Mouse (Mus musculus) G1E-ER4 (cell line): ENCODE data around the gene Fdps. TPM values are rescaled to one million over a fixed set of nuclear protein-coding genes. Genes with fewer than 3 reads are reported as not detected.

ENCODE experiments used
- GATA1 ChIP-seq: IDR thresholded peaks from one replicate; pipeline ENCODE4 v1.8.0; 2012; ENCODE audit warnings: low read length, inconsistent platforms
- polyA plus RNA-seq: library from polyadenylated mRNA; stranded (reverse); fragments of >175 nt; gene quantifications from 2 replicates; pipeline ENCODE4 v1.2.3, GENCODE M21; 2012

Gene Fdps
- polyA plus RNA-seq, 1 experiment, result 18.1 TPM

DNA sequence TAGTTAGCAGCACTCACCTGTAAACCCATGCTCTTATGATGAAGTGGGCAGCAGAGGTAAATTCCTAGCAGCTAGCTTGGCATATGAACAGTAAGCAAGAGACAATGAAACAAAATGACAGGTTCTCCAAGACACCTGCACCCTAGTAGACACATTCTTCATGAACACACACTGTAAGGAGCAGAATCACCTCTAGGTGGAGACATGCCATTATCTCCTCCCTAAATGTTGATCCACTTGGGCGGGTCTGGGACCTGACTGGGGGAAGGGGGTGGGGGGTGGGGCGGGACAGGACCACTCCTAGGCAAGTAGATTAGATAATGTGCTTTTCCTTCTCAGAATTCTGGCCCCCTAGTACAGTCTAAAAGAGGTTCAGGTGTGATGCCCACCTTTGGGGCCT lies 13.8 kb upstream of the Fdps start:
- TF ChIP-seq GATA1, result no peak

- TF ChIP-seq GATA1, result no peak
These were observed 11.3 kb upstream of the Fdps start for GRCm38 (mm10) chr3:89113058-89113457.

- TF ChIP-seq GATA1, result no peak
These were observed 6.4 kb upstream of the Fdps start for GRCm38 (mm10) chr3:89108146-89108545.

DNA sequence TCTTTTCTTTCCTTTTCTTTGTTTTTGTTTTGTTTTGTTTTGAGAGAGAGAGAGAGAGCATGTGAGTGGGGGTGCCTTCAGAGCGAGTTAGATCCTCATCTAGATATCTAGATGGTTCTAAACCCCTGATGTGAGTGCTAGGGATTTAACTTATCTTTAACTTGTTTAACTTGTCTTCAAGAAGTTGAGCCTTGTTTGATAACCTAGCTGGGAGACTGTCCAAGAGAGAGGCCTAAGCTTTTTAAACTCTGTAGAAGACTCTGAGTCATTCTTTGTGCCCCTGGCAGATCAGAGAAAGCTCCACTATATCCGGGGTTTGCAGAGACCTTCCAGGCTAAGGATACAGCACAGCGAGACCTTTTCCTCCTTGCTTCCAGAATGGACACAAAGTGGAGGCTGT lies 5.8 kb upstream of the Fdps start:
- TF ChIP-seq GATA1, result no peak

DNA sequence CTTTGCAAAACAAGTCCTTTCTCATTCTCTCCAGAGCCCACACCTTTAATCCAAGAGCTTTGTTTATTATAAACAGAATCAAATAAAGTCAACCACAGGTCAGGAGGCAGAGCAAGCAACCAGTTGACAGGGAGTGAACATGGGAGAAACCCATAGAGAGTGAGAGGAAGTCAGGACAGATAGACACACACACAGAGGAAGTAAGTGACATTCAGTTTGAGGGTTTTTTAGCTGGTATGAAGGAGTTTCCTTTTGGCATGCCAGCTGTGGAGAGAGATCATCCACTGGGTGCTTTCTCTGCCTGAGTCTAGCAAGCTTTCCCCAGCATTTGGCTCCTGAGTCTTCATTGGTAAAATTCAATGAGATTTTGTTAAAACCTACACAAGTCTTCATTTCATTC lies 5.1 kb upstream of the Fdps start:
- TF ChIP-seq GATA1, result no peak

GRCm38 (mm10) chr3:89103291-89103595 lies 1.5 kb upstream of the Fdps start:
- TF ChIP-seq GATA1, result no peak

DNA sequence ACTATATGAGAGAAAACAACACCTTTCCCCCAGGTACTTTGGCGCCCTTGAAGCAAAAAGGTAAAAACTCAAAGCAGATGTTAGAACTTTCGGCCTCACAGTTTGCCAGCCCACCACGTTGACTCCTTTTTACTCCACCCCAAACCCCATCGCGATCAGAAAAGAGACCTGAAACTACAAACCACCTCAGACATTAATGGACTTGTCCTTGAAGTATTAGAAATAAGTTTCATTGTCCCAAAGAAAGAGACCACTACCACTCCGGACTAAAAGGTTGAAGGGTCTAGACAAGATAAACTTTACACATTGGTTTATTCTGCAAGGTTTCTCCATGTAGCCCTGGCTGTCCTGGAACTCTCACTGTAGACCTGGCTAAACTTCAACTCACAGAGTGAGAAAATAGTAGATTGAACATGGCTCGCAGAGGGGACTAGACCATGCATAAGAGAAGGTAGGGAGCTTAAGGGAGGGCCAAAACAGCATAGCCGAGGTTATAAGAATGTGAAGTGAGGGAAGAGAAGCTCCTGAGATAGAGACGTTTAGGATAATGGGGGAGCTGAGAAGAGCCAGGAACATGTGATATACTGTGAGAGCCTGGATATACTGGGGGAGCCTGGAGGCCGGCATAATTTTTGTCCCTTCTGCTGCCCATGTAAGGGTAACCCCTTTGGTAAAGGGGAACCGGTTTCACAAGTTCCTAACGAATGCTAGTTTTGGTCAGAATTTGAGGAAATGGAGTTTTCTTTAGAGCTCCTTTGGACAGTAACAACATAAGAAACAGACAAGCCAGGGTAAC lies 934 bp upstream of the Fdps start:
- no peak for TF ChIP-seq GATA1

GRCm38 (mm10) chr3:89101459-89101811 lies 324 bp downstream of the Fdps start:
- TF ChIP-seq GATA1, result no peak

DNA sequence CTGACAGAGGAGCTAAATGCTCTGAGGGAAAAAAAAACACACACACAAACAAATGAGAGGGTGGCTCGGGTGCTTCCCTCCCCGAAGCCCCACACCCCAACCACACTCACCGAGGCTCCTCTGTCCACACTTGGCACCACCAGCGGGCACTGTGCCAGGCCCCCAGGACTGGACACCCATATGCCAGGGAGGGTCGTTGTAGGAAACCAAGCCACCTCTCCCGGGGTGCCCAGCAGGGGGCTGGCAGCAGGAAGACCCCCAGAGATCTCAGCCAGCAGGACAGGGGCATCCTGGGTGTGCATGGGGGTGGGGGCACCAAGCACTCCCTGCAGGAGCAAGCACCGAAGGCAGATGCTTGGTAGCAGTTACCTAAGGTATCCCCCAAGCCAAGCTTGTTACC lies 948 bp downstream of the Fdps start, which contains the start of gene Gm43738:
Gene Gm43738, minus strand, starts transcription at position 289 of the 400 bp plus-strand sequence.
- TF ChIP-seq GATA1, result no peak

- TF ChIP-seq GATA1, result no peak
These were observed 7.7 kb downstream of the Fdps start for GRCm38 (mm10) chr3:89094021-89094420.

DNA sequence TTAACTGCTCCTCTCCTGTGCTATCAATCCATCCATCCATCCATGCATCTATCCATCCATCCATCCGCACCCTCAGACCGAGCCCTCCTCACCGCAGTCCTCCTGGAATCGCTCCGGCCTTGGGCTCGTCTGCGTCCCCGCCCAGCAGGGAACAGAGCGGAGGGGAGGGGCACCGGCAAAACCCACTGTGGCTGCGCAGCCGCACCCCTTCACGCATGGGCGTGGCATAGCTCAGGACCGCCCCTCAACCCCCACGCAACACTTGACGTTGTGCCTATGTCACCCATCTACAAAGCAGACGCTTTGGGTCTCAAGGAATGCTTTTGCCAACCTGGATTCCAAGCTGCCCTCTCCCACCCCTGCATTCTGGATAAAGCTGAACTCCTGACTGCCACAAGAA lies 8.6 kb downstream of the Fdps start, which contains the start of gene Rusc1:
Gene Rusc1, minus strand, starts transcription at position 137 of the 400 bp plus-strand sequence.
- TF ChIP-seq GATA1, result no peak

GRCm38 (mm10) chr3:89092509-89093090 lies 9.2 kb downstream of the Fdps start:
- TF ChIP-seq GATA1, result no peak

DNA sequence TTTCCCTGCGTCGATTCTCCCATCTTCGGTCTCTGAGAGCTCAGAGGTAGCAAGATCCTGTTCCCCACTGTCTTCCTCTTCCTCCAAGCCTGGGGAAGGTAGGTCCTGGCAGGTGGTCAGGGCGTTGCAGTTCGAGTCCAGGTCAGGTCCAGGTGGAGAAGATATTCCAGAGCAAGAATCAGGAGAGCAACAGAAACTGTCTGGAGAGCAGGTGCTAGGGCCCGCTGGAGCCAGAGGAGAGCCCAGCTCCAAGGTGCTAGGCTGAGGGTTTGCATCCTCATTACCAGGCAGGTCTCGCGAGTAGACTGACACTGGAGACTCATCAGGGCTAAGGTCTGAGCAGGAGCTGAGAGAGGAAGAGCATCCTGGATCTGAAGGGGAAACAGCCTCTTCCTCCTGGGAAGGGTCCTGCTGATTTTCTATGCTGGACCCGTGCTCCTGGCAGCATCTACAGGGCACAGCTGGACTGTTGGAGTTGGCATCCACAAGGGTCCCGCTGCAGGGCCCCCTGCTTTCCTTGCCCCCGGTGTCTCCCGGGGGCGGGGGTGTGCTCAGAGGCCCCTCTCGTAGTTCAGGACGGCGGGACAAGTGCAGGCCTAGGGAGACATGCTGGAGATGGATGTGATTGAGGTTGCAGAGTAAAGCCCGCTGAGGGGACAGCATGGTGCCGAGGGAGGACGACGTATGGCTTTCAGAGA lies 9.8 kb downstream of the Fdps start:
- TF ChIP-seq GATA1, result no peak

DNA sequence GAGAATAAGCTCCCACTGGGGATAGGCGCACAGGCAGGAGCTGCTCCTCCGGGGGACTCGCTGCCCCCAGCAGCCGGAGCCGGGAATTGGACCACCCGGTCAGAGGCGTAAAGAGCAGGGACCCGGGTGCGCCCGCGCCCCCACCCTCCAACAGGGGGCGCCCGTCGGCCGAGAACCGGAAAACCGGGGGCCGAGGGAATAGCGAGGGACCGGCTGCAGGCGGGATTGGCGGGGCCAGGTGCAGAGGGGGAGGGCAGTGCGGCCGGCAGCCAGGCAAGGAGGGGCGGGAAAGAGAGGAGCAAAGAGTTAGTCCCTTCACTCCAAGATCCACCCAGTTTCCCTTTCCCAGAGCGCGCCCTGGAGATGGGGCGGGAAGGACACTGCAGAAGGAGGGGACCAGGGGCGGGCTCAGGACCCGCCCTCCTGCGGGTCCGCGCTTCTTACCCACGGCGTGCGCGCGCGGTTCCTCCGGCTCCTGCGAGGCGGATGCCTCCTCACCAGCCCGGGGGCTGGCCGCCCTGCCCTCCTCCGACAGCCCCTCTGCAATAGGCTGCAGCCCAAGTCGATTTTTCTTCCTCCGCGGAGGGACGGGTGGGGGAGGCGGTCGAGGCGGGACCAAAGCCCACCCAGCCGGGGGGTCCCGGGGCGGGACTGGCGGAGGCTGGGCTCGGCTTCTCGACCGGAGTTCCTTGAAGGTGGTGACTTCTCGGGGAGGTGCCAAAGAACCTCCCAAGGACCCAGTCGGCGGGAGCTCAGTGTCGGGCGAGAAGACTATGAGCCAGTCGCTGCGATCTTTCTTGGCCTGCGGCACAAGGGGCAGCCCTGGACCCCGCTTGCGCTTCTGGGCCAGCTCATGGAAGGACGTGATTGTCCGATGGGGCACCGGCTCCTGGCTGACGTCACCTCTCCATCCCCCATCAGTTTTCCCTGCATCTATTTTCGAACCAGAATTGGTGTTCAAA lies 10.8 kb downstream of the Fdps start:
- no peak for TF ChIP-seq GATA1

GRCm38 (mm10) chr3:89089882-89090591 lies 11.7 kb downstream of the Fdps start:
- no peak for TF ChIP-seq GATA1
